Mouse (Mus musculus) liver, postnatal 0 days (tissue): ENCODE measurements at regions not wholly inside any gene's neighbourhood (a gene's known extent, or its start where the extent isn't known, plus 50 kb on each side); places are given as distances from the start of the nearest gene placed in this dataset.

Experiments
- CTCF ChIP-seq: sonication (generic); IDR thresholded peaks from 2 replicates; pipeline ENCODE4 v1.5.1; 2016; ENCODE audit warnings: antibody characterized with exemption, low read depth
- EP300 ChIP-seq: IDR thresholded peaks from 2 replicates; pipeline ENCODE4 v1.6.1; 2016; ENCODE audit warnings: antibody characterized with exemption, low read depth, mild to moderate bottlenecking

DNA sequence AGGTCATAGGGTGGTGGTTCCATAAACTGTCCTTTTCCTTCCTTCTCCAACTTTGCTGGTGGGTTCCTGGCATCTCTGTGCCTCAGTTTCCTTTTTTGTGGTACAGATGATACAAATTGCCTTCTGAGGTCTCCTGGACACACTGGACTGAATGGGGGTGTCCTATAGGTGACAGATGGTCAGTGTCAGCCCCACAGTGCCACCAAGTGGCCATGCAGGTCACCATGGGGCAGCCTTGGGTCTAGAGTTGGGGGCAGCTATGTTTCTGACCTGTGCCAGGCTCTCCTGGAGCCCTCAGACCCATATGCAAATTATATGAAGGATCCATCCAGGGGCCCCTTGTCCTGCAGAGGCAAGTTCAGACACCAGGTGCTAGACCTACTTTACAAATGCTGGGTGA lies 50.8 kb upstream of the Gm26897 start:
- TF ChIP-seq CTCF (peak; percentile 71), EP300 (no peak)
